Mouse (Mus musculus) olfactory bulb, adult 2 months (tissue): ENCODE data around the gene Irgm1.

Experiments used
- CTCF ChIP-seq: fragments of 200-500 bp; IDR thresholded peaks from 2 replicates; pipeline ENCODE4 v1.5.1; 2012; ENCODE audit warnings: low read depth, mild to moderate bottlenecking, low read length, moderate library complexity; ENCODE audit not compliant: insufficient read depth
- POLR2A ChIP-seq: fragments of 200-500 bp; IDR thresholded peaks from 2 replicates; pipeline ENCODE4 v1.6.1; 2012; ENCODE audit warnings: mild to moderate bottlenecking, low read depth, low read length, moderate library complexity; ENCODE audit not compliant: insufficient read depth

DNA sequence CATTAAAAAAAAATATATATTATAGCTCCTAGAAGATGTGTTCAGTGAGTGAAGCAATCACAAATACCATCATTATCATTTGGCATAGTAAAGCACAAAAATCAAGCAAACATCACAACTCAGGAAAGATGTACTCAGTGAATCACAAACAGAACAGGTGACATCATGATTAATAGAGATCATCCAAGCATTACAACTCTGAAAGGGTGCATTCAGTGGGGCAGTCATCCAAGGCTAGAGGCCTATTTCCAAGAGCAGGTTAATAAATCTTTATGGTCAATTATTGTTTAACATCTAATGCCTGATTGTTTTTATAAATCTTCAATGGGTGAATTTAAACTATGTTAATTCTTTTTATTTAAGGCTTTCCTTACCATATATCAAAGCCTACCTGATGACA lies 30.7 kb downstream of the Irgm1 start:
- TF ChIP-seq CTCF (no peak), POLR2A (no peak)
